Mouse (Mus musculus) liver, adult 2 months (tissue): ENCODE results near the gene Mindy4. TPM values are rescaled to one million over a fixed set of nuclear protein-coding genes. Genes with fewer than 3 reads are reported as not detected.

ENCODE experiments used
- DNase-seq: peaks from one replicate; pipeline ENCODE4 v3.0.0-alpha.2; 2011; ENCODE audit warnings: low read depth, low spot score; ENCODE audit errors: extremely low read depth
- H3K27ac ChIP-seq: fragments of 200-500 bp; replicated peaks from 2 replicates; pipeline ENCODE4 v1.5.1; 2012; ENCODE audit warnings: low read depth, mild to moderate bottlenecking, control low read depth, inconsistent platforms, low read length; ENCODE audit not compliant: insufficient read depth
- H3K27me3 ChIP-seq: fragments of 200-500 bp; 2 replicates; pipeline ENCODE4 v1.6.1; 2012; ENCODE audit warnings: mild to moderate bottlenecking, moderate library complexity, low read length, inconsistent platforms; ENCODE audit not compliant: control insufficient read depth, insufficient read depth
- H3K36me3 ChIP-seq: fragments of 200-500 bp; 2 replicates; pipeline ENCODE4 v1.6.1; 2012; ENCODE audit warnings: low read length, inconsistent platforms; ENCODE audit not compliant: control insufficient read depth, insufficient read depth
- H3K4me1 ChIP-seq: fragments of 200-500 bp; 2 replicates; pipeline ENCODE4 v1.6.1; 2011; ENCODE audit warnings: low read length; ENCODE audit not compliant: control insufficient read depth, insufficient read depth
- H3K4me3 ChIP-seq: fragments of 200-500 bp; 2 replicates; pipeline ENCODE4 v1.5.1; 2011; ENCODE audit warnings: low read depth, mild to moderate bottlenecking, control low read depth, low read length, moderate library complexity; ENCODE audit not compliant: insufficient read depth
- H3K79me2 ChIP-seq: fragments of 200-500 bp; 2 replicates; pipeline ENCODE4 v1.6.1; 2012; ENCODE audit warnings: inconsistent platforms, mild to moderate bottlenecking, low read length, moderate library complexity; ENCODE audit not compliant: control insufficient read depth, insufficient read depth
- H3K9ac ChIP-seq: fragments of 200-500 bp; 2 replicates; pipeline ENCODE4 v1.6.1; 2012; ENCODE audit warnings: low read depth, mild to moderate bottlenecking, control low read depth, inconsistent platforms, low read length
- CTCF ChIP-seq: fragments of 200-500 bp; IDR thresholded peaks from 2 replicates; pipeline ENCODE4 v1.5.1; 2011; ENCODE audit warnings: low read depth, low read length, control low read depth
- POLR2A ChIP-seq: fragments of 200-500 bp; IDR thresholded peaks from 2 replicates; pipeline ENCODE4 v1.6.1; 2011; ENCODE audit warnings: low read length, control low read depth; ENCODE audit not compliant: insufficient read depth; ENCODE audit errors: extremely low read depth
- WGBS: fragments of 180-500 bp; shearing (Covaris S2); methylation state at CpG from one replicate; pipeline ENCODE4 v1.1.7; 2018; 5-methylcytosine and 5-hydroxymethylcytosine counted together
- polyA plus RNA-seq: library from polyadenylated mRNA; depleted of rRNA; stranded (reverse); fragments of >200 nt; gene quantifications from 2 replicates; pipeline ENCODE4 v1.2.3, GENCODE M21; 2012
- total RNA-seq: library from RNA; depleted of rRNA; stranded (reverse); fragments of >200 nt; gene quantifications from 2 replicates; pipeline ENCODE4 v1.2.3, GENCODE M21; 2014

Gene Mindy4
- total and polyA plus RNA-seq, 2 experiments, result 4.1 to 4.3 TPM

DNA sequence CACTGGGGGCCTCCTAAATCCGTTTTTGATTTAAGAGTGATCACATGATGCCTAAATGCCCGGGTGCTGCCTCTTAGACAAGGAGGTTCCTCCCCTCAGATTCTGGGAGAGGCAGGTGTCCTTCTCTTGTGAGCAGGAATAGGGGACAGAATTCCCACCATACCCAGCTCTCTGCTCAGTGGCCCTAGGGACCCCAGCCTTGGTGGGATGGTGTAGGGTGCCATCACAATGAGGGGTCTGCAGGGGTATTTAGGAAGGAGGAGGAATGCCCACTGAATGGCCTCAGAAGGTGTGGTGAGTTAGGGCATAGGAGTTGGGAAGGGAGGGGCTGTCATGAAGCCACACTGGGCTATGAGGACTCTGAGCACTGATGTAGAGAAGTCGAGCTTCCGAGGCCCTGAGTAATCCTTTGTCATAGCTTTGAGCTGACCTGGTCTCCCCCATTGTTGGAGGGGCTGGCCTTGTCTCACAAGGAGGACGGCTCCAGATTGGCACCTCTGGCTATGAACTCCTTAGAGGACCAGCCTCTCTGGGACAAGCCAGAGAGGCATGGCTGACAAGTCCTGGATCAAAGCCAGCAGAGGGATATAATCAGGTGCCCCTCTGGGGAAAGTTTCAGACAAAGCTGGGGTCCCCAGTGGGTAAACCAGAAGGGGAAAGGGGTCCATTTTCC, 129.1 kb downstream of the Mindy4 start:
- Histone ChIP-seq H3K27ac (no peak overlapping the region), H3K4me1 (no peaks in the 10 kb centered on the region)
- TF ChIP-seq CTCF, result no peak
- no peak for TF ChIP-seq POLR2A

GRCm38 (mm10) chr6:55332773-55333109, 129.6 kb downstream of the Mindy4 start:
- DNase-seq, result no peak
- no peak overlapping the region for H3K9ac ChIP-seq
- WGBS, result 96% methylated on average over 6 of the region's 6 CpGs
- TF ChIP-seq POLR2A (no peak), CTCF (no peak)
- H3K36me3 ChIP-seq, result no peaks in the 10 kb centered on the region
- H3K4me3 ChIP-seq, result no peak overlapping the region
- no peaks in the 10 kb centered on the region for H3K79me2 ChIP-seq
- no peaks in the 10 kb centered on the region for H3K27me3 ChIP-seq
- H3K4me1 ChIP-seq, result no peaks in the 10 kb centered on the region
- no peak overlapping the region for H3K27ac ChIP-seq

More for the DNA sequence above, 129.1 kb downstream of the Mindy4 start:
- Histone ChIP-seq H3K27me3 (no peaks in the 10 kb centered on the region), H3K36me3 (no peaks in the 10 kb centered on the region), H3K79me2 (no peaks in the 10 kb centered on the region), H3K9ac (no peak overlapping the region), H3K4me3 (no peak overlapping the region)
- WGBS, result 72% methylated on average over 5 of the region's 5 CpGs
- no peak for DNase-seq

- Histone ChIP-seq H3K4me1 (no peaks in the 10 kb centered on the region), H3K79me2 (no peaks in the 10 kb centered on the region), H3K9ac (peak within 1 kb of the TSS; percentile 71), H3K4me3 (peak within 1 kb of the TSS; percentile 82), H3K36me3 (no peaks in the 10 kb centered on the region), H3K27me3 (no peaks in the 10 kb centered on the region), H3K27ac (peak within 1 kb of the TSS; percentile 58)
- DNase-seq, result no peak
- 51% methylated on average over 12 of the region's 12 CpGs for WGBS
- TF ChIP-seq POLR2A (peak; percentile 76), CTCF (no peak)
Observed at GRCm38 (mm10) chr6:55335989-55336514, 132.9 kb downstream of the Mindy4 start, which contains the start of gene Aqp1. Gene Aqp1, plus strand, starts transcription at chr6:55336432.

DNA sequence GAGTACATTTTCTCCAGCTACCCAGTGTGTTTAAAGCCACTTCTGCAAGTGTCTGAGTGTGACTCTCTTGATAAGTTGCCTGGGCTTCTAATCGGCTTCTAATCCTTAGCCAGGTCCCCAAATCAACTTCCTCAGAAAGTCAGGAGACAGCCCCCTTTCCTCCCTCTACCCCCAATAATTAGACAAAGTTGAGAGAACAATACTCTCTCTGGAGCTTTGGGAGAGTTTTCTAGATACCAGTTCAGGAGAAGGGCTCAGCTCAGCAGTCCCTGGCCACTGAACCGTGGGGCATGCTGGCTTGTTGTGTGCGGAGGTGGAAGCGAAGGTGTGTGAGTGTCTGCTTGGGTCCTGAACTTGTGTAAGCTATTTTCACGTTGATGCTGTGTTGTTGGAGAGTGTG, 134.1 kb downstream of the Mindy4 start:
- DNase-seq, result no peak
- Histone ChIP-seq H3K27me3 (no peaks in the 10 kb centered on the region), H3K36me3 (no peaks in the 10 kb centered on the region), H3K9ac (peak overlapping the region; percentile 71), H3K27ac (peak overlapping the region; percentile 54), H3K79me2 (no peaks in the 10 kb centered on the region), H3K4me3 (peak overlapping the region; percentile 82), H3K4me1 (peaks cover 2% of the 10 kb centered on the region; the same call in 1 of the 2 replicates)
- TF ChIP-seq CTCF (no peak), POLR2A (no peak)
- WGBS, result 77% methylated on average over 5 of the region's 5 CpGs

DNA sequence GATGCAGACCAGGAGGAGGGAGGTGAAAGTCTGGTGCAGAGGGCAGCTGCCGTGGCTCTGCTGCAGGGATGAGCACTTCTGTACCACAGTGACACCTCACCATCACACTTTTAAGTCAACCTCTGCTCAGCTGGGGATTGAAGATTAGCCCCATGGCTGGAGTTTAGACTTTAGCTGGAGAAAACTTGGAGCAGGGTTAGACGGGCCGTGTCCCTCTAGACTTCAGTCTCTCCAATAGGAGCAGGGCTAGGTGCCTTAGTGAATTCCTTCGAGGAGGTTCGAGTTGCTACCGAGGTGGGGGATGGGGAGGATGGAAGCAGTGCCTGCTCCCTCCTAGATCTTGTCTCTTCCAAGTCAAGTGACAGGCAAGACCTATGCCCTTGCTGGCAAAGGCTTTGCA, 134.9 kb downstream of the Mindy4 start:
- Histone ChIP-seq H3K4me3 (peak overlapping the region; percentile 82), H3K4me1 (peaks cover 2% of the 10 kb centered on the region; the same call in 1 of the 2 replicates), H3K9ac (peak overlapping the region; percentile 59), H3K27ac (peak overlapping the region; percentile 54; the same call in 1 of the 2 replicates), H3K27me3 (no peaks in the 10 kb centered on the region), H3K36me3 (no peaks in the 10 kb centered on the region), H3K79me2 (no peaks in the 10 kb centered on the region)
- DNase-seq, result peak; percentile 41
- 51% methylated on average over 6 of the region's 6 CpGs for WGBS
- TF ChIP-seq POLR2A (no peak), CTCF (no peak)
